Mouse (Mus musculus): ENCODE results near the gene Osbpl10.

DNA sequence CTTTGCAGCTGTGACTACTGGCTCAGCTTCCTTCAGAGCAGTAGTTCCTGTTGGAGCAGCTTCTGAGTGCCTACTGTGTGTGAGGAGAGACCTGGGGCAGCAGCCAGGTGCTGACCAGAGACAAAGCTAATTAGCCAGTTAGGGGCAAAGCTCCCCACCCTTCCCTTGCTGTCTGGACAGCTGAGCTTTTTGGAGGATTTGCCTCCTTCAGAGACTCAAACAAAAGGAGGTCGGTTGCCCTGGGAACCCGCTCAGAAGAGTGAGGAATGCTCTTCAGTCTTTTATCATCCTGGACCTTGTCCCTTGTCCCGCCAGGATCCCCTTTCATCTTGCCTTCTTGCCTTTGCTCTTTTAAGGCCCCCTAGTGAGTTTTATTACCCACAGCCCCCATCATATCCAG lies 50.9 kb downstream of the Osbpl10 start:
- TF ChIP-seq GATA1 (IDR thresholded peaks at IDR 0.05; ENCODE audit: low read length) (no peak), TAL1 (IDR thresholded peaks at IDR 0.05; ENCODE audit: low read length) (no peak)

Measured in erythroblast, embryonic 14.5 days (primary cell).